Mouse (Mus musculus): ENCODE data around the gene Faim2. TPM values are rescaled to one million over a fixed set of nuclear protein-coding genes. Genes with fewer than 3 reads are reported as not detected.

The Faim2 gene
- polyA plus RNA-seq (2012; rRNA removed): 162 and 172 TPM in 2 replicates

DNA sequence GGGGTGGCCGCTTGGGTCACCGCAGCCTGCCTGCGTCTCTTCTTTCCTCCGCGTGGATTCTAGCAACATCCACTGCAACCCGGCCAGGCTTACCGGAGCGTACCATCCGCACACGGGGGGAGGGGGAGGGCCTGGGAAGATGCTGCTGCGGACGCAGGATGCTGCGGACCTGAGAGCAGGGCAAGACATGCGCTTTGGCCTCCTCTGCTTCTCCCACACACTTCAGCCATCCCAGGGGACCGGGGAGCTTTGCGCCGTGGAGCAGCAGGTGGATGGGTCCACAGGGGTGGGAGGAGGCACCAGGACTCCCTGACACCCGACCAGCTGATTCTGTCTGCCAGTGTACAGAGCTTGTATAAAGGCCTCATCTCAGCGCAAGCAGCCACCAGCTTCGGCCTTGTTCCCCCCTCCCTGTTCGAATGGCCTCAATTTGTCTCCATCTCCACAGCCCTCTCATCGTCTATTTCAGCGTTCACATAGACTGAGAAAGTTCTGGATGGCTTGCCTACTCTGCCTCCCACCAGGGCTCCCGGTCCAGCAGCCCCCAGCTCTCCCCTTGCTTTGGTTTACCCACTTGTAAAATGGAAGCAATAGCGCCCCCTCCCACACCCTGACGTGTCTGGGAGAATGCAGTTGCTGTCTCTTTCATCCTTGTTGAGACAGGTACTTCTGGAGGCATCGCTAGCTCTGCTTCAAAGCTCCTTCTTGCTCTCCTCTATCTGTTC lies at the start of gene Faim2:
TSS of gene Faim2 (minus strand) at position 537 of the 725 bp plus-strand sequence.
- H3K4me3 ChIP-seq (ENCODE audit: insufficient read depth, low read length): peak within 1 kb of the TSS; percentile 76
- H3K4me1 ChIP-seq (ENCODE audit: control insufficient read depth, insufficient read depth, low read length): peaks cover 3% of the 10 kb centered on the region
- H3K27ac ChIP-seq (ENCODE audit: insufficient read depth, low read length): peak within 1 kb of the TSS; percentile 97
- TF ChIP-seq CTCF (IDR thresholded peaks at IDR 0.05; ENCODE audit: extremely low read depth, insufficient read depth, low read length) (0 out of 2 replicates have a peak, but pooled peaks have one; percentile 28), POLR2A (IDR thresholded peaks at IDR 0.05; ENCODE audit: extremely low read depth, insufficient read depth, low read length) (peak; percentile 74)

DNA sequence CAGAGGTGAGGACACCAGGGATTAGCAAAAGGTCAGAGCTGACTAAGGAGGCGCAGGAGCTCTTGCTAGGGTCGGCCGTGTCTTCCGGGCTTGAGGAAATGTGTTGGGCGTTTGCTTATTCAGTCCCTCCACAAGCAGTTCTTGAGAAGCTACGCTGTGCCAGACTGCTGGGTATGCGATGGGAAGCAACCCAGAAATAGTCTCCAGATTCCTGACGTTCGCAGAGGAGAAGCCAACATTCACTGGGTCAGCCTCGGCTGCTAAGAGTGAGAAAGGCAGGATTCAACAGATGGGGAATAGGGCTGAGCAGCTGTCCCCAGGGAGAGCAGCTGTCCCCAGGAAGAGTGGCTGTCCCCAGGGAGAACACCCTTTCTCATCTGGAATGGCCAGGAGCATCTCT lies 41.2 kb upstream of the Faim2 start:
- TF ChIP-seq POLR2A (IDR thresholded peaks at IDR 0.05; ENCODE audit: extremely low read depth, insufficient read depth, low read length) (no peak), CTCF (IDR thresholded peaks at IDR 0.05; ENCODE audit: extremely low read depth, insufficient read depth, low read length) (no peak)
- H3K4me1 ChIP-seq (ENCODE audit: control insufficient read depth, insufficient read depth, low read length): no peaks in the 10 kb centered on the region

DNA sequence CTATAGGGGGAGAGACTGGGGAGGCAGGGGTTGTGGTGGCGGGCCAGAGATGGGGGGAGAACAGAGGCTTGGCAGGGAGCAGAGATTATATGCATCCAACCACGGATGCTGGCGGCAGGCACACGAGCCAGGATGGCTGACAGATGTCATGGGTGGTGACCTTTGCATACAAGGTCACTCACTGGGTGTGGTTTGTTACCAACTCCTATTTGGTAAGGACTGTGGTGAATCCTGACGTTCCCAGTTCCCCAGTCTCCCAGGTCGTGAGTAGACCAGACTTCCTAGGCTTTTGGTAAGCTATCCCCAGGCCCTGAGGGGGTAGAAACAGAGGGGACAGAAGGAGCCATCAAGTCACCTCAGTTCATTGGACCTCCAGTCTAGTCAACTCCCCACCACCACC lies 40.7 kb upstream of the Faim2 start:
- TF ChIP-seq POLR2A (IDR thresholded peaks at IDR 0.05; ENCODE audit: extremely low read depth, insufficient read depth, low read length): no peak
- TF ChIP-seq CTCF (IDR thresholded peaks at IDR 0.05; ENCODE audit: extremely low read depth, insufficient read depth, low read length): no peak
- Histone ChIP-seq H3K27ac (ENCODE audit: insufficient read depth, low read length) (no peak overlapping the region), H3K4me3 (ENCODE audit: insufficient read depth, low read length) (no peak overlapping the region), H3K4me1 (ENCODE audit: control insufficient read depth, insufficient read depth, low read length) (no peaks in the 10 kb centered on the region)

More for the DNA sequence above, 41.2 kb upstream of the Faim2 start:
- no peak overlapping the region for H3K4me3 ChIP-seq (ENCODE audit: insufficient read depth, low read length)
- H3K27ac ChIP-seq (ENCODE audit: insufficient read depth, low read length): no peak overlapping the region

DNA sequence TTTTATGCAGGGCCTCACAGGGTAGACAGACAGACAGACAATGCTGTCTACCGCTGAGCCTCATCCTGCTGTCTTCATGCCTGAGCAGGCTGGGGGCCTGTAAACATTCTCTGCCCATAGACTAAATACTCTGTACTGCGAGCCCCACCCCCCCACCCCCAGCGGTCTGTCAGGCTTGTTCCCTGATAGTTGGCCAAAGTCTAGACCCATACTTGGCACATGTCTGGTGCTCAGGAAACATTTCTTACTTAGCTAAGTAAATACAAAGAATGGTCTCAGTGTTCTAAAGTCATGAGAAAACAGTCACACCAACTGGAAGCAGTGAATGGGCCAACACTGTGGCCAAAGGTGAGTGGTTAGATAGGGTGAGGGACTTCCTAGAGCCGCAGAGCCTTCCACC lies 39.4 kb upstream of the Faim2 start:
- Histone ChIP-seq H3K4me3 (ENCODE audit: insufficient read depth, low read length) (no peak overlapping the region), H3K4me1 (ENCODE audit: control insufficient read depth, insufficient read depth, low read length) (no peaks in the 10 kb centered on the region), H3K27ac (ENCODE audit: insufficient read depth, low read length) (no peak overlapping the region)
- TF ChIP-seq POLR2A (IDR thresholded peaks at IDR 0.05; ENCODE audit: extremely low read depth, insufficient read depth, low read length) (no peak), CTCF (IDR thresholded peaks at IDR 0.05; ENCODE audit: extremely low read depth, insufficient read depth, low read length) (no peak)

DNA sequence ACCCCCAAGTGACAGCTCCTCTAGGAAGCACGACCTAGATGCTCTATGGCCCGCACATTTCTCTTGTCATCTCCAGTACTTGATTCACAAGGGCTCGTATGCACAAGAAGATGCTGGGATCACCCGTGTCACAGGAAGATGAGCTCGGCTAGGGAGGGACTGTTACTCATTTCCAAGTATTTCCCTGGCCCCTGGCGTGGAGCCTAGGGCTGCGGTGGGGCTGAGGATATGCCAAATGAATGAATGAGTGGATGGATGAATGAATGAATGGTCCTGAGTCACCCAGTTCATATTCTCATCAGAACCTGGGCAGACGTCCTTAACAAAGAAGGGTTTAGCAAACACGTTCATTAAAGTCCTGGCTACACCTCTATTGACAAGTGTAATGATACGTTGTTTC lies 32.3 kb upstream of the Faim2 start:
- Histone ChIP-seq H3K27ac (ENCODE audit: insufficient read depth, low read length) (no peak overlapping the region), H3K4me3 (ENCODE audit: insufficient read depth, low read length) (no peak overlapping the region), H3K4me1 (ENCODE audit: control insufficient read depth, insufficient read depth, low read length) (no peaks in the 10 kb centered on the region)
- TF ChIP-seq POLR2A (IDR thresholded peaks at IDR 0.05; ENCODE audit: extremely low read depth, insufficient read depth, low read length) (no peak), CTCF (IDR thresholded peaks at IDR 0.05; ENCODE audit: extremely low read depth, insufficient read depth, low read length) (no peak)

DNA sequence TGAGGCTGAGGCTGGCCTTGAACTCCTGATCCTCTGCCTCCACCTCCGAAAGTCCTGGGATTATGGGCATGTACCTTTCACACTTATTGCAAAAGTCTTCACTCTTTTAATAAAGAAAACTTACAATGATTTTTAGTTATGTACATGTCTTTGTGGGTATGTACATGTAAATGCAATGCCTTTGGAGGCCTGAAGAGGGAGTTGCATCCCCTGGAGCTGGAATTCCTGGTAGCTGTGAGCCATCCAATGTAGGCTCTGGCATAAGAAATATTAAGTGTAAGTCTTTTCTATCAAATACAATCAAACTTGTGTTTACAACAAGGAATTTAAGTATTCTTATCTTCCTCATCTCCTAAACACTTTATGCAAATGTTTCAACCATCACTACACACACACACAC lies 31.0 kb upstream of the Faim2 start:
- no peak for TF ChIP-seq POLR2A (IDR thresholded peaks at IDR 0.05; ENCODE audit: extremely low read depth, insufficient read depth, low read length)
- TF ChIP-seq CTCF (IDR thresholded peaks at IDR 0.05; ENCODE audit: extremely low read depth, insufficient read depth, low read length): no peak
- no peaks in the 10 kb centered on the region for H3K4me1 ChIP-seq (ENCODE audit: control insufficient read depth, insufficient read depth, low read length)
- H3K4me3 ChIP-seq (ENCODE audit: insufficient read depth, low read length): no peak overlapping the region
- H3K27ac ChIP-seq (ENCODE audit: insufficient read depth, low read length): no peak overlapping the region

DNA sequence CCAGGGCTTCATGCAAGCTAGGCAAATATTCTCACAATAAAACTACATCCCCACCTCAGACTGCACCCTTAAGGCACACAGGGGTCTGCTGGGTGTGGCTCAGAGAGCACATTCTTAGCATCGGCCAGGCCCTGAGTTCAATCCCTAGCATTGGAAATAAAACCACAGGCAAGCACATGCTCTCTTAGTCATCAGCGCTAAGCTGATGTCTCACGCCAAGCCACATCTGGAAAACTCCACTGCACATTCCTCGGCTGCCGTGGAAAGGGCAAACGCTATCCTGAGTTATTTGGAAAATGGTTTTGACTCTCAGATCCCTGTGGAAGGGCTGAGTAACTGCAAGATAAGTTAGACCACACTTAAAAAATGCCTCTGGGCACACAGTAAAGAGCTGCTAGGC lies 25.8 kb upstream of the Faim2 start:
- Histone ChIP-seq H3K4me3 (ENCODE audit: insufficient read depth, low read length) (no peak overlapping the region), H3K27ac (ENCODE audit: insufficient read depth, low read length) (no peak overlapping the region), H3K4me1 (ENCODE audit: control insufficient read depth, insufficient read depth, low read length) (no peaks in the 10 kb centered on the region)
- TF ChIP-seq CTCF (IDR thresholded peaks at IDR 0.05; ENCODE audit: extremely low read depth, insufficient read depth, low read length): no peak
- no peak for TF ChIP-seq POLR2A (IDR thresholded peaks at IDR 0.05; ENCODE audit: extremely low read depth, insufficient read depth, low read length)

DNA sequence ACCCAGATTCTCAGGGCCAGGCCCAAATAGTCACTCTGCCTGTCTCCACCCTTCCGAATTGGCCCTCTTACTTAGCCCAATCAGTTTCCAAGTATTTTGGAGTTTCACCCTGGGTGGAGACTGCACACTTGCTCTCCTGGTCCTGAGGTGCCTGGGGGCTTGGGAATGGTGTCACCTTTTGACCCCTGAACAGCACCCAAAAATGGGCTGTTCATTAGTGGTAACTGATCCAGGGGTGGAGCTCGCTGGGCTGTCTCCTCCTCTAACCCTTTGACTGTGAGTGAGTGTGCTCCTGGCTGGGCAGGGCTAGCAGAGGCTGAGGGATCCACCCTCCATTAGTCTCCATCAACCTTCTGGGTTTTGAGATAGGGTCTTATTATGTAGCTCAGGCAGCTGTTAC lies 21.9 kb upstream of the Faim2 start:
- no peaks in the 10 kb centered on the region for H3K4me1 ChIP-seq (ENCODE audit: control insufficient read depth, insufficient read depth, low read length)
- no peak overlapping the region for H3K27ac ChIP-seq (ENCODE audit: insufficient read depth, low read length)
- TF ChIP-seq POLR2A (IDR thresholded peaks at IDR 0.05; ENCODE audit: extremely low read depth, insufficient read depth, low read length): no peak
- no peak for TF ChIP-seq CTCF (IDR thresholded peaks at IDR 0.05; ENCODE audit: extremely low read depth, insufficient read depth, low read length)
- H3K4me3 ChIP-seq (ENCODE audit: insufficient read depth, low read length): no peak overlapping the region

DNA sequence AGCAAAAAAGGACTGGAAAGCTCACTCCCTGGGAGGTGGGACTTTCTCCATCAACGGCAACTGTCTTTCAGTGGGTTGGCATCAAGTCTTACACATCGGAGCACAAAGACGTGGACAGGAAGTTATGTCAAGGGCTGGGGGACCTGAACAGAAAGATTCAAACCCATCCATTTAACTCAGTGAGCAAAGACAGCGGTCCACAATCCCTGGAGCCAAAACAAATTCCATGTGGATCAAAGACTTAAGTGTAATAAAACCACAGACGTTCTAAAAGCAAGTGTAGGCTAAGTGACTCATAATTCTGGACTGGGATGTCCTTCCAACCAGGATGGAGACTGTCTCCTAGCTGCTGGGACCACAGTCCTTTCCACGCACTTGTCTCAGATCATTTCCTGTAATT lies 19.8 kb upstream of the Faim2 start:
- no peak for TF ChIP-seq POLR2A (IDR thresholded peaks at IDR 0.05; ENCODE audit: extremely low read depth, insufficient read depth, low read length)
- no peak for TF ChIP-seq CTCF (IDR thresholded peaks at IDR 0.05; ENCODE audit: extremely low read depth, insufficient read depth, low read length)
- H3K4me1 ChIP-seq (ENCODE audit: control insufficient read depth, insufficient read depth, low read length): no peaks in the 10 kb centered on the region
- no peak overlapping the region for H3K27ac ChIP-seq (ENCODE audit: insufficient read depth, low read length)
- H3K4me3 ChIP-seq (ENCODE audit: insufficient read depth, low read length): no peak overlapping the region

DNA sequence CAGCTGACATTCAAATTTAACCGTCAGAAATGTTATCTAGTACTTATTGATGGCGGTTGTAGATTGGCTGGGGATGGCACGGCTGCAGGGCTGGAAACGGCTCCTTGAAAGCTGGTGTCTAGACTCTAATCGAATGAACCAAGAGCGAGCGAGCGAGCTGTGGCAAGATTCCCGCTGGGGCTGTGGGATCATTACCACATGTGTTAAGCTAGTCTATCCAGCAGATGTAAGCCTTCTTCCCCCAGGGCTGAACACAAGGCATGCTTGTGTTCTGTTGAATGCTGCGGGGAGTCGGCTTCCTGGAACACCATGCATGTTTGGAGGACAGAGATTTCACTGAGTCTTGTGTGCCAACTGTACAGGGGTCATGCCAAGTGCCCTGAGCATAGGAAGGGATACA lies 18.6 kb upstream of the Faim2 start:
- Histone ChIP-seq H3K4me1 (ENCODE audit: control insufficient read depth, insufficient read depth, low read length) (no peaks in the 10 kb centered on the region), H3K4me3 (ENCODE audit: insufficient read depth, low read length) (no peak overlapping the region), H3K27ac (ENCODE audit: insufficient read depth, low read length) (no peak overlapping the region)
- TF ChIP-seq CTCF (IDR thresholded peaks at IDR 0.05; ENCODE audit: extremely low read depth, insufficient read depth, low read length) (no peak), POLR2A (IDR thresholded peaks at IDR 0.05; ENCODE audit: extremely low read depth, insufficient read depth, low read length) (no peak)
